Mouse (Mus musculus) E14TG2a.4 (cell line): ENCODE results near the gene Hspb11.
A peak's percentile ranks its signal among the peaks of the same experiment; 100 is the strongest.

ENCODE experiments used
- H3K27me3 ChIP-seq: 2 replicates; pipeline ENCODE4 v1.6.1; 2014; ENCODE audit warnings: low read length, control low read depth; ENCODE audit not compliant: insufficient read depth
- H3K36me3 ChIP-seq: 2 replicates; pipeline ENCODE4 v1.6.1; 2014; ENCODE audit warnings: low read length, control low read depth; ENCODE audit not compliant: insufficient read depth
- H3K4me1 ChIP-seq: replicated peaks from 2 replicates; pipeline ENCODE4 v1.6.1; 2014; ENCODE audit warnings: low read depth, low read length, control low read depth
- H3K4me3 ChIP-seq: replicated peaks from 2 replicates; pipeline ENCODE4 v1.5.1; 2014; ENCODE audit warnings: mild to moderate bottlenecking, low read length
- H3K9me3 ChIP-seq: 2 replicates; pipeline ENCODE4 v1.6.1; 2014; ENCODE audit warnings: low read length, control low read depth
- CTCF ChIP-seq: conservative IDR thresholded peaks from 2 replicates; pipeline ENCODE4 v1.5.1; 2014; ENCODE audit warnings: low read length
- NANOG ChIP-seq: IDR thresholded peaks from 2 replicates; pipeline ENCODE4 v1.6.1; 2014; ENCODE audit warnings: borderline replicate concordance, low read length, mixed read lengths
- POU5F1 ChIP-seq: IDR thresholded peaks from 2 replicates; pipeline ENCODE4 v1.6.1; 2014; ENCODE audit warnings: low read length, borderline replicate concordance

Gene Hspb11

GRCm38 (mm10) chr4:107253125-107254091, at the start of gene Hspb11, which contains the start of gene Lrrc42:
TSS of gene Hspb11 (plus strand) at chr4:107253593.
TSS of gene Lrrc42 (minus strand) at chr4:107253532.
- no peak for TF ChIP-seq POU5F1
- TF ChIP-seq CTCF, result no peak
- TF ChIP-seq NANOG, result no peak
- peaks cover 25% of the 10 kb centered on the region for H3K4me1 ChIP-seq
- peak within 1 kb of the TSS; percentile 87 for H3K4me3 ChIP-seq
- no peaks in the 10 kb centered on the region for H3K27me3 ChIP-seq
- H3K9me3 ChIP-seq, result no peaks in the 10 kb centered on the region
- no peaks in the 10 kb centered on the region for H3K36me3 ChIP-seq

- Histone ChIP-seq H3K9me3 (no peaks in the 10 kb centered on the region), H3K36me3 (peaks cover 30% of the 10 kb centered on the region), H3K4me1 (peaks cover 8% of the 10 kb centered on the region; the same call in 1 of the 2 replicates), H3K27me3 (no peaks in the 10 kb centered on the region), H3K4me3 (no peak overlapping the region)
- TF ChIP-seq CTCF (no peak), NANOG (no peak), POU5F1 (no peak)
Measured at GRCm38 (mm10) chr4:107207016-107207415, 46.4 kb upstream of the Hspb11 start.

GRCm38 (mm10) chr4:107208880-107209279, 44.5 kb upstream of the Hspb11 start, which contains the start of gene Ldlrad1:
TSS of gene Ldlrad1 (plus strand) at chr4:107209180.
- Histone ChIP-seq H3K9me3 (no peaks in the 10 kb centered on the region), H3K36me3 (peaks cover 17% of the 10 kb centered on the region), H3K4me1 (peaks cover 4% of the 10 kb centered on the region)

GRCm38 (mm10) chr4:107210483-107211097, 42.8 kb upstream of the Hspb11 start:
- Histone ChIP-seq H3K36me3 (peaks cover 9% of the 10 kb centered on the region; the same call in 1 of the 2 replicates), H3K4me3 (no peak overlapping the region)

More at GRCm38 (mm10) chr4:107208880-107209279, 44.5 kb upstream of the Hspb11 start, which contains the start of gene Ldlrad1:
- H3K4me3 ChIP-seq, result no peak within 1 kb of the TSS
- TF ChIP-seq POU5F1 (no peak), CTCF (no peak), NANOG (no peak)
- H3K27me3 ChIP-seq, result no peaks in the 10 kb centered on the region

GRCm38 (mm10) chr4:107211465-107211864, 41.9 kb upstream of the Hspb11 start:
- H3K4me1 ChIP-seq, result peaks cover 4% of the 10 kb centered on the region
- H3K9me3 ChIP-seq, result no peaks in the 10 kb centered on the region
- no peak overlapping the region for H3K4me3 ChIP-seq
- 0 out of 2 replicates have a peak, but pooled peaks cover 4% of the 10 kb centered on the region for H3K36me3 ChIP-seq
- TF ChIP-seq POU5F1, result no peak
- no peaks in the 10 kb centered on the region for H3K27me3 ChIP-seq

More at GRCm38 (mm10) chr4:107210483-107211097, 42.8 kb upstream of the Hspb11 start:
- H3K9me3 ChIP-seq, result no peaks in the 10 kb centered on the region
- TF ChIP-seq NANOG (no peak), POU5F1 (no peak), CTCF (no peak)
- no peaks in the 10 kb centered on the region for H3K27me3 ChIP-seq
- peaks cover 4% of the 10 kb centered on the region for H3K4me1 ChIP-seq

- no peaks in the 10 kb centered on the region for H3K9me3 ChIP-seq
- no peak for TF ChIP-seq CTCF
- no peak for TF ChIP-seq POU5F1
- no peaks in the 10 kb centered on the region for H3K27me3 ChIP-seq
- no peaks in the 10 kb centered on the region for H3K36me3 ChIP-seq
- H3K4me1 ChIP-seq, result peaks cover 4% of the 10 kb centered on the region
- no peak overlapping the region for H3K4me3 ChIP-seq
Measured at GRCm38 (mm10) chr4:107211936-107212335, 41.5 kb upstream of the Hspb11 start.

- no peaks in the 10 kb centered on the region for H3K27me3 ChIP-seq
- no peaks in the 10 kb centered on the region for H3K9me3 ChIP-seq
- peaks cover 11% of the 10 kb centered on the region for H3K4me1 ChIP-seq
- H3K36me3 ChIP-seq, result no peaks in the 10 kb centered on the region
- no peak overlapping the region for H3K4me3 ChIP-seq
- TF ChIP-seq CTCF (no peak), NANOG (no peak), POU5F1 (no peak)
Measured at GRCm38 (mm10) chr4:107213279-107214011, 39.9 kb upstream of the Hspb11 start.

GRCm38 (mm10) chr4:107217574-107217973, 35.8 kb upstream of the Hspb11 start:
- Histone ChIP-seq H3K36me3 (no peaks in the 10 kb centered on the region), H3K27me3 (no peaks in the 10 kb centered on the region), H3K4me3 (no peak overlapping the region), H3K9me3 (no peaks in the 10 kb centered on the region), H3K4me1 (peaks cover 7% of the 10 kb centered on the region; the same call in 1 of the 2 replicates)
- TF ChIP-seq CTCF, result no peak
- no peak for TF ChIP-seq NANOG
- TF ChIP-seq POU5F1, result no peak
